Mouse (Mus musculus): ENCODE measurements at regions not wholly inside any gene's neighbourhood (a gene's known extent, or its start where the extent isn't known, plus 50 kb on each side); places are given as distances from the start of the nearest gene placed in this dataset.

DNA sequence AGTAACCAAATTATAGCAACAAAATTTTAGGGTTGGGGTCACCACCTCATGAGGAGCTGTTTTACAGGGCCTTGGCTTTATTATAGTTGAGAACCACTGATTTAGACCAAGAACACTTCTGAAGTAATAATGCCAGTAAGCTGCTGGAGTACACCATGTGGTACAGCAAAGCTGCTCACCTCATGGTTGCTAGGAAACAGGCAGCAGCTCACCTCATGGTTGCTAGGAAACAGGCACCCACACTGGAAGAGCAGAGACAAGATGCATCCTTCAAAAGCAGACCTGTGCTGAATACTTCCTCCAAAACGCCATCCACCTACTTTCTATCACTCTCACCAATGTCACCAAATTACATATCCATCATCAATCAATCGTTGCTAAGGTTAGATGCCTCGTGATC, 300.0 kb downstream of the Gxylt1 start:
- H3K36me3 ChIP-seq (ENCODE audit: control insufficient read depth in 1 of 2, insufficient read depth in 2 of 2, low read length in 2 of 2) = no peaks in the 10 kb centered on the region
- no peaks in the 10 kb centered on the region for H3K4me1 ChIP-seq (ENCODE audit: control insufficient read depth in 1 of 2, insufficient read depth in 2 of 2, low read length in 2 of 2)
- no peak overlapping the region for H3K4me3 ChIP-seq (ENCODE audit: control insufficient read depth in 1 of 2, insufficient read depth in 1 of 2, low read depth in 2 of 2, low read length in 2 of 2)
- H3K9me3 ChIP-seq (replicated peaks; ENCODE audit: insufficient read depth, low read length) = no peaks in the 10 kb centered on the region
- H3K27me3 ChIP-seq (ENCODE audit: control insufficient read depth in 1 of 2, insufficient read depth in 2 of 2, low read length in 2 of 2) = no peaks in the 10 kb centered on the region
- no peak overlapping the region for H3K27ac ChIP-seq (ENCODE audit: control insufficient read depth, low read depth, low read length)
- DNase-seq (ENCODE audit: low read depth, low spot score) = no peak
- no peak overlapping the region for H3K9ac ChIP-seq (ENCODE audit: control insufficient read depth, low read depth, low read length, poor library complexity, severe bottlenecking)
- no peak for TF ChIP-seq SMC3 (IDR thresholded peaks at IDR 0.05; ENCODE audit: low read depth, low read length)
- no peak for TF ChIP-seq POLR2A (IDR thresholded peaks at IDR 0.05; ENCODE audit: control insufficient read depth in 1 of 2, insufficient read depth in 1 of 2, low read depth in 1 of 2, low read length in 2 of 2, poor library complexity in 1 of 2)
- no peaks in the 10 kb centered on the region for H3K79me2 ChIP-seq (ENCODE audit: control insufficient read depth, insufficient read depth, low read length, poor library complexity)

DNA sequence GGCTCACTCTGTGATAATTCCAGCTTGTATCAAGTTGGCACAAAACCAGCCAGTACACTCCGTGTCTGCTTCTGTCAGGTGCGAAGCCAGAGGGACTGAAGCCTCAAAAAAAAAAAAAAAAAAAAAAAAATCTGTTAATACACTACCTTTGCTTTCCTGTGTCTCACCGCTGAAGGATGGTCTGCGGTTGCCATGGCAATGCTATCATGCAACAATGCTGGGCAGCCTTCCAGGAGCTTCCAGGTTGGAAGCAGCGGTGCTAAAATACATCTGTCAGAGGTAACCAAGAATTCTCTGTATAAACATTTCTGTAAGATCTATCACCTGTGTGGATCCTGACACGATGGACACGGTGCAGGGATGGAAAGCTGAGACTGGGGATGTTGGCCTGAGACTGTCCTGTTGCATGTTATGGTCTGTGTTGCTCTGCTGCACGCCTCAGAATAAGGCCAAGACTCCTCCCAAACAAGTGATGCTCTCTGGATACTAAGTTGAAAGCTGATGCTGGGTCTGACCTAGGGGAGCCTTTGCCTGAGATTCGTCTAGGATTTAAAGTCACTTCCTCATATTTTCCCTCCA, 301.2 kb downstream of the Gxylt1 start:
- Histone ChIP-seq H3K27me3 (ENCODE audit: control insufficient read depth in 1 of 2, insufficient read depth in 2 of 2, low read length in 2 of 2) (no peaks in the 10 kb centered on the region), H3K4me1 (ENCODE audit: control insufficient read depth in 1 of 2, insufficient read depth in 2 of 2, low read length in 2 of 2) (no peaks in the 10 kb centered on the region), H3K9me3 (replicated peaks; ENCODE audit: insufficient read depth, low read length) (no peaks in the 10 kb centered on the region), H3K9ac (ENCODE audit: control insufficient read depth, low read depth, low read length, poor library complexity, severe bottlenecking) (no peak overlapping the region), H3K27ac (ENCODE audit: control insufficient read depth, low read depth, low read length) (no peak overlapping the region), H3K36me3 (ENCODE audit: control insufficient read depth in 1 of 2, insufficient read depth in 2 of 2, low read length in 2 of 2) (no peaks in the 10 kb centered on the region), H3K79me2 (ENCODE audit: control insufficient read depth, insufficient read depth, low read length, poor library complexity) (no peaks in the 10 kb centered on the region), H3K4me3 (ENCODE audit: control insufficient read depth in 1 of 2, insufficient read depth in 1 of 2, low read depth in 2 of 2, low read length in 2 of 2) (no peak overlapping the region)
- no peak for TF ChIP-seq TAL1 (IDR thresholded peaks at IDR 0.05; ENCODE audit: low read length)
- TF ChIP-seq KAT2A (conservative IDR thresholded peaks at IDR 0.05; ENCODE audit: low read depth, low read length) = no peak
- no peak for TF ChIP-seq ZMIZ1 (IDR thresholded peaks at IDR 0.05; ENCODE audit: low read depth, low read length)
- TF ChIP-seq JUND (IDR thresholded peaks at IDR 0.05; ENCODE audit: low read depth, low read length) = no peak
- no peak for TF ChIP-seq USF2 (IDR thresholded peaks at IDR 0.05; ENCODE audit: borderline replicate concordance in 1 of 2, insufficient read depth in 1 of 2, low read depth in 1 of 2, low read length in 2 of 2)
- TF ChIP-seq RAD21 (IDR thresholded peaks at IDR 0.05; ENCODE audit: low read depth, low read length) = no peak
- TF ChIP-seq EP300 (IDR thresholded peaks at IDR 0.05; ENCODE audit: low read depth in 1 of 2, low read length in 2 of 2) = no peak
- no peak for TF ChIP-seq CHD1 (IDR thresholded peaks at IDR 0.05; ENCODE audit: low read depth, low read length)
- no peak for TF ChIP-seq GATA1 (IDR thresholded peaks at IDR 0.05; ENCODE audit: low read depth, low read length)
- DNase-seq (ENCODE audit: low read depth, low spot score) = no peak

DNA sequence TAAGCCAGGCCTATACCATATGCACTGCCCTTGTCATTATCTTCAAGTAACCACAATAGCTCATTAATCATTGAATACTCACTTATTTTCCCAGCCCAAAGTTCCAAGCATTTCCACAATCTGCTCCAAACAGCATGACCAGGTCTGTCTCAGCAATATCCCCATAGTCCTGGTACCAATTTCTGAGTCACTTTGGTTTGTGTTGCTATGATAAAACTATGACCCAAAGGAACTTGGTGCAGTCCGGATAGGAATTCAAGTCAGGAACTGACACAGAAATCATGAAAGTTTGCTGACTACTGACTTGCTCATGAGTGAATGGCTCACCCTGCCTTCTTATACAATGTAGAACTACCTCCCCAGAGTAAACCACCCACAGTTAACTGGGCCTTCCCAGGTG, 309.4 kb downstream of the Gxylt1 start:
- Histone ChIP-seq H3K9ac (ENCODE audit: control insufficient read depth, low read depth, low read length, poor library complexity, severe bottlenecking) (no peak overlapping the region), H3K9me3 (replicated peaks; ENCODE audit: insufficient read depth, low read length) (no peaks in the 10 kb centered on the region), H3K79me2 (ENCODE audit: control insufficient read depth, insufficient read depth, low read length, poor library complexity) (no peaks in the 10 kb centered on the region), H3K27ac (ENCODE audit: control insufficient read depth, low read depth, low read length) (no peak overlapping the region), H3K4me3 (ENCODE audit: control insufficient read depth in 1 of 2, insufficient read depth in 1 of 2, low read depth in 2 of 2, low read length in 2 of 2) (no peak overlapping the region), H3K27me3 (ENCODE audit: control insufficient read depth in 1 of 2, insufficient read depth in 2 of 2, low read length in 2 of 2) (no peaks in the 10 kb centered on the region), H3K4me1 (ENCODE audit: control insufficient read depth in 1 of 2, insufficient read depth in 2 of 2, low read length in 2 of 2) (no peaks in the 10 kb centered on the region), H3K36me3 (ENCODE audit: control insufficient read depth in 1 of 2, insufficient read depth in 2 of 2, low read length in 2 of 2) (no peaks in the 10 kb centered on the region)
- DNase-seq (ENCODE audit: low read depth, low spot score) = no peak
- TF ChIP-seq ZNF384 (IDR thresholded peaks at IDR 0.05; ENCODE audit: low read depth, low read length) (no peak), POLR2AphosphoS5 (IDR thresholded peaks at IDR 0.05; ENCODE audit: borderline replicate concordance, low read depth, low read length) (no peak), RAD21 (IDR thresholded peaks at IDR 0.05; ENCODE audit: low read depth, low read length) (no peak), ETS1 (IDR thresholded peaks at IDR 0.05; ENCODE audit: low read depth, low read length) (no peak), UBTF (IDR thresholded peaks at IDR 0.05; ENCODE audit: borderline replicate concordance, insufficient read depth, low read depth, low read length) (no peak), GATA1 (IDR thresholded peaks at IDR 0.05; ENCODE audit: low read depth, low read length) (no peak), RCOR1 (IDR thresholded peaks at IDR 0.05; ENCODE audit: low read depth, low read length) (no peak), MAZ (IDR thresholded peaks at IDR 0.05; ENCODE audit: low read depth, low read length) (no peak), MAFK (IDR thresholded peaks at IDR 0.05; ENCODE audit: borderline replicate concordance, low read depth, low read length) (no peak), MXI1 (IDR thresholded peaks at IDR 0.05; ENCODE audit: low read depth, low read length) (no peak), E2F4 (IDR thresholded peaks at IDR 0.05; ENCODE audit: borderline replicate concordance, low read depth, low read length) (no peak)
